Mouse (Mus musculus) midbrain, embryonic 16.5 days (tissue): ENCODE results near the gene Cenpn. TPM values are rescaled to one million over a fixed set of nuclear protein-coding genes. Genes with fewer than 3 reads are reported as not detected.

Source experiments
- ATAC-seq: fragments of 200-750 bp; cut with Nextera tagmentation; 2 replicates; pipeline ENCODE4 v1.8.0; 2017; ENCODE audit warnings: moderate TSS enrichment
- H3K27ac ChIP-seq: fragments of 300-500 bp; sonication (generic); 2 replicates; pipeline ENCODE4 v1.5.1; 2014; ENCODE audit warnings: mild to moderate bottlenecking, low read length, mixed read lengths
- H3K27me3 ChIP-seq: fragments of 300-500 bp; sonication (generic); 2 replicates; pipeline ENCODE4 v1.6.1; 2014; ENCODE audit warnings: low read depth, low read length, mixed read lengths; ENCODE audit not compliant: control insufficient read depth, insufficient read depth
- H3K36me3 ChIP-seq: fragments of 300-500 bp; sonication (generic); 2 replicates; pipeline ENCODE4 v1.6.1; 2014; ENCODE audit warnings: mild to moderate bottlenecking, low read length, moderate library complexity, mixed read lengths; ENCODE audit not compliant: control insufficient read depth, insufficient read depth
- H3K4me1 ChIP-seq: fragments of 300-500 bp; sonication (generic); 2 replicates; pipeline ENCODE4 v1.6.1; 2014; ENCODE audit warnings: mild to moderate bottlenecking, low read length, mixed read lengths; ENCODE audit not compliant: control insufficient read depth, insufficient read depth
- H3K4me2 ChIP-seq: fragments of 300-500 bp; sonication (generic); 2 replicates; pipeline ENCODE4 v1.6.1; 2014; ENCODE audit warnings: mild to moderate bottlenecking, low read length, mixed read lengths
- H3K4me3 ChIP-seq: fragments of 300-500 bp; sonication (generic); 2 replicates; pipeline ENCODE4 v1.5.1; 2014; ENCODE audit warnings: low read depth, mild to moderate bottlenecking, low read length, moderate library complexity, mixed read lengths
- H3K9ac ChIP-seq: fragments of 300-500 bp; sonication (generic); 2 replicates; pipeline ENCODE4 v1.6.1; 2014; ENCODE audit warnings: low read depth, low read length, mixed read lengths
- H3K9me3 ChIP-seq: fragments of 300-500 bp; sonication (generic); replicated peaks from 2 replicates; pipeline ENCODE4 v1.6.1; 2014; ENCODE audit warnings: mild to moderate bottlenecking, low read length, mixed read lengths; ENCODE audit not compliant: control insufficient read depth, poor library complexity, severe bottlenecking
- WGBS: fragments of 180-500 bp; shearing (Covaris S2); extraction: QIAGEN DNeasy Blood & Tissue Kit; methylation state at CpG from one replicate; pipeline ENCODE4 v1.1.7; 2014; 5-methylcytosine and 5-hydroxymethylcytosine counted together
- polyA plus RNA-seq: library from polyadenylated mRNA; unstranded; fragments of >200 nt; fragmentation: Nextera tagmentation; extraction: Ambion mirVana; gene quantifications from 2 replicates; pipeline ENCODE4 v1.2.1, GENCODE M21; 2015

The Cenpn gene
- polyA plus RNA-seq, 1 experiment from 2014 or later, result 6.4 TPM

GRCm38 (mm10) chr8:116975066-116975465 is 53.5 kb downstream of the Cenpn start:
- no peak overlapping the region for H3K27ac ChIP-seq
- no peaks in the 10 kb centered on the region for H3K9me3 ChIP-seq
- no peak overlapping the region for H3K4me3 ChIP-seq
- peaks cover 6% of the 10 kb centered on the region for H3K4me1 ChIP-seq
- no peaks in the 10 kb centered on the region; the same call in 1 of the 2 replicates for H3K36me3 ChIP-seq
- WGBS, result 34% methylated on average over 5 of the region's 5 CpGs
- no peak for ATAC-seq
- no peak overlapping the region for H3K4me2 ChIP-seq
- H3K27me3 ChIP-seq, result no peaks in the 10 kb centered on the region
- no peak overlapping the region for H3K9ac ChIP-seq

- no peaks in the 10 kb centered on the region; the same call in 1 of the 2 replicates for H3K36me3 ChIP-seq
- H3K4me1 ChIP-seq, result peaks cover 6% of the 10 kb centered on the region
- no peaks in the 10 kb centered on the region for H3K9me3 ChIP-seq
- WGBS, result 68% methylated on average over 5 of the region's 5 CpGs
- H3K9ac ChIP-seq, result no peak overlapping the region
- H3K4me2 ChIP-seq, result no peak overlapping the region
- H3K27me3 ChIP-seq, result no peaks in the 10 kb centered on the region
- no peak overlapping the region for H3K27ac ChIP-seq
- ATAC-seq, result no peak
- no peak overlapping the region for H3K4me3 ChIP-seq
Measured at GRCm38 (mm10) chr8:116975606-116976005, 54.1 kb downstream of the Cenpn start.

- Histone ChIP-seq H3K4me1 (peaks cover 6% of the 10 kb centered on the region), H3K9me3 (no peaks in the 10 kb centered on the region), H3K27ac (peak overlapping the region; percentile 72), H3K36me3 (no peaks in the 10 kb centered on the region), H3K4me2 (peak overlapping the region; percentile 87), H3K4me3 (peak overlapping the region; percentile 84), H3K9ac (peak overlapping the region; percentile 63), H3K27me3 (no peaks in the 10 kb centered on the region)
- ATAC-seq, result no peak
- WGBS, result 30% methylated on average over 8 of the region's 8 CpGs
Measured at GRCm38 (mm10) chr8:116978052-116978451, 56.5 kb downstream of the Cenpn start.

- ATAC-seq, result peak; percentile 99
- Histone ChIP-seq H3K27ac (peak within 1 kb of the TSS; percentile 72), H3K9ac (peak within 1 kb of the TSS; percentile 63), H3K4me3 (peak within 1 kb of the TSS; percentile 84), H3K9me3 (no peaks in the 10 kb centered on the region), H3K27me3 (no peaks in the 10 kb centered on the region), H3K36me3 (0 out of 2 replicates have a peak, but pooled peaks cover 5% of the 10 kb centered on the region), H3K4me1 (peaks cover 6% of the 10 kb centered on the region), H3K4me2 (peak within 1 kb of the TSS; percentile 87)
- under 1% methylated on average over 46 of the region's 46 CpGs for WGBS
Measured at GRCm38 (mm10) chr8:116978631-116979256, 57.2 kb downstream of the Cenpn start, which contains the start of gene 1700030J22Rik. Gene 1700030J22Rik, minus strand, starts transcription at chr8:116978959.

- ATAC-seq, result no peak
- Histone ChIP-seq H3K4me2 (no peak overlapping the region), H3K9ac (no peak overlapping the region), H3K4me3 (no peak overlapping the region), H3K9me3 (no peaks in the 10 kb centered on the region), H3K27me3 (no peaks in the 10 kb centered on the region), H3K4me1 (peaks cover 6% of the 10 kb centered on the region), H3K36me3 (0 out of 2 replicates have a peak, but pooled peaks cover 5% of the 10 kb centered on the region), H3K27ac (no peak overlapping the region)
- WGBS, result 12% methylated on average over 4 of the region's 4 CpGs
Measured at GRCm38 (mm10) chr8:116980117-116980516, 58.6 kb downstream of the Cenpn start.

- Histone ChIP-seq H3K27ac (no peak overlapping the region), H3K9ac (no peak overlapping the region), H3K36me3 (no peaks in the 10 kb centered on the region), H3K4me1 (peaks cover 8% of the 10 kb centered on the region), H3K4me3 (no peak overlapping the region), H3K27me3 (no peaks in the 10 kb centered on the region), H3K9me3 (no peaks in the 10 kb centered on the region), H3K4me2 (no peak overlapping the region)
- no peak for ATAC-seq
- WGBS, result 97% methylated on average over 3 of the region's 3 CpGs
Measured at GRCm38 (mm10) chr8:116989842-116990241, 68.3 kb downstream of the Cenpn start.

Other genes starting within 250 kb of the Cenpn start
- gene Cdyl2, start 188.7 kb upstream of the Cenpn start, polyA plus RNA-seq, result 9.7 and 13.1 TPM in 2 replicates
- gene Cmc2, start 275 bp upstream of the Cenpn start, polyA plus RNA-seq, result 25.7 and 27.3 TPM in 2 replicates
- gene Atmin, start 21.7 kb downstream of the Cenpn start, polyA plus RNA-seq, result 20.4 and 20.8 TPM in 2 replicates
- gene 1700030J22Rik, start 57.2 kb downstream of the Cenpn start, polyA plus RNA-seq, result 9.6 and 11.3 TPM in 2 replicates
- 74.3 and 80.2 TPM in 2 replicates for gene Gcsh, start 71.8 kb downstream of the Cenpn start, polyA plus RNA-seq
- gene Pkd1l2, start 160.7 kb downstream of the Cenpn start, polyA plus RNA-seq, result 0.04 TPM in 1 of 2 replicates, not detected in the other
- 0.35 TPM in 2 replicates for gene Bco1, start 174.1 kb downstream of the Cenpn start, polyA plus RNA-seq
- gene Gan, start 236.4 kb downstream of the Cenpn start, polyA plus RNA-seq, result 3.2 and 3.4 TPM in 2 replicates